Mouse (Mus musculus) liver, adult 2 months (tissue): ENCODE measurements at regions not wholly inside any gene's neighbourhood (a gene's known extent, or its start where the extent isn't known, plus 50 kb on each side); places are given as distances from the start of the nearest gene placed in this dataset.

ENCODE experiments used
- CTCF ChIP-seq: fragments of 200-500 bp; IDR thresholded peaks from 2 replicates; pipeline ENCODE4 v1.5.1; 2011; ENCODE audit warnings: low read depth, low read length, control low read depth
- POLR2A ChIP-seq: fragments of 200-500 bp; IDR thresholded peaks from 2 replicates; pipeline ENCODE4 v1.6.1; 2011; ENCODE audit warnings: low read length, control low read depth; ENCODE audit not compliant: insufficient read depth; ENCODE audit errors: extremely low read depth

GRCm38 (mm10) chr10:87740323-87740722 is 117.7 kb upstream of the Igf1 start:
- TF ChIP-seq CTCF (no peak), POLR2A (no peak)
